Comparison of ENCODE assay signal across 15 mouse cellular contexts in the genomic region with DNA sequence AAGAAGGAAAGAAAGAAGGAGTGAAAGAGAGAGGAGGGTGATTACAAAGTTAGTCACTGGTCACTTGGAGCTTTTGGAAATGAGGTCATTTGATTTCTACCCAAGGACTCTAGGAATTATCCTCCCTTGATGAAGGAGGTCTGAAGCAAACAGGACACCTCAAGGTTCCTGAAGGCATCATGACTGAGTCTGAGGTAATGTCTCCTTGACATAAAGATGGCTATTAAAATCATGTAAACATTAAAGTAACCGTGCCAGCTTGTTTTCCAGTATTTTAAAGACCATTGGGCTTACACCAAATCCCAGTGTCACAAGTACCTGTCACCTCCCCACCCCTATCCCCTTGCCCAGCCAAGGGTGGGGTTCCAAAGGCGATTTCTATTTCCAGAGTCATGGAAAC.
"Had no signal": no experiment of that assay in that cellular context is flagged by ENCODE, and none has a peak within 500 bp of the region (broad histone marks: within the 10 kb centered on the region; RNA-seq: fewer than 3 reads in every experiment).

No protein-coding gene starts in this region.

- H3K4me1 ChIP-seq: stomach, embryonic 15.5 days had no signal

- H3K4me3 ChIP-seq: neural tube, embryonic 15.5 days; stomach, embryonic 15.5 days had no signal

- H3K9ac ChIP-seq: neural tube, embryonic 15.5 days; stomach, embryonic 15.5 days had no signal

- H3K27ac ChIP-seq: neural tube, embryonic 15.5 days; stomach, embryonic 15.5 days; stomach, postnatal 0 days had no signal

- DNase-seq: retina, postnatal 1 day; right cerebral cortex, adult 18-20 months; right cerebral cortex, postnatal 14 days; right cerebral cortex, postnatal 25 days; right cerebral cortex, postnatal 4 days; spleen, adult 18-20 months; thymus, adult 18-20 months; thymus, adult 2 months; thymus, postnatal 14 days; thymus, postnatal 25 days; thymus, postnatal 36 days; thymus, postnatal 4 days had no signal

- H3K9me3 ChIP-seq: neural tube, embryonic 15.5 days; stomach, embryonic 15.5 days had no signal

- H3K4me2 ChIP-seq: neural tube, embryonic 15.5 days; stomach, embryonic 15.5 days had no signal

- H3K36me3 ChIP-seq: neural tube, embryonic 15.5 days; stomach, embryonic 15.5 days had no signal

- H3K27me3 ChIP-seq: neural tube, embryonic 15.5 days; stomach, embryonic 15.5 days had no signal
